Mouse (Mus musculus) lung, adult 2 months (tissue): ENCODE measurements around the gene Rtn4rl1. TPM values are rescaled to one million over a fixed set of nuclear protein-coding genes. Genes with fewer than 3 reads are reported as not detected.

Experiments
- DNase-seq: peaks from one replicate; pipeline ENCODE4 v3.0.0; 2022
- H3K4me1 ChIP-seq: fragments of 200-500 bp; 2 replicates; pipeline ENCODE4 v1.6.1; 2011; ENCODE audit warnings: low read length; ENCODE audit not compliant: control insufficient read depth, insufficient read depth
- H3K4me3 ChIP-seq: fragments of 200-500 bp; replicated peaks from 2 replicates; pipeline ENCODE3; 2011; ENCODE audit warnings: low read depth, mild to moderate bottlenecking, control low read depth, low read length; ENCODE audit errors: extremely low read depth
- CTCF ChIP-seq: fragments of 200-500 bp; IDR thresholded peaks from 2 replicates; pipeline ENCODE4 v1.5.1; 2011; ENCODE audit warnings: mild to moderate bottlenecking, low read length, control low read depth; ENCODE audit not compliant: insufficient read depth
- POLR2A ChIP-seq: fragments of 200-500 bp; IDR thresholded peaks from 2 replicates; pipeline ENCODE4 v1.6.1; 2011; ENCODE audit warnings: low read depth, mild to moderate bottlenecking, control low read depth, low read length, borderline replicate concordance; ENCODE audit errors: extremely low read depth
- WGBS: fragments of 180-500 bp; shearing (Covaris S2); methylation state at CpG from one replicate; pipeline ENCODE4 v1.1.7; 2018; 5-methylcytosine and 5-hydroxymethylcytosine counted together
- polyA plus RNA-seq: library from polyadenylated mRNA; depleted of rRNA; stranded (reverse); fragments of >200 nt; gene quantifications from 2 replicates; pipeline ENCODE4 v1.2.3, GENCODE M21; 2012; rRNA removed

The Rtn4rl1 gene
- polyA plus RNA-seq, 1 experiment: 11.6 TPM

- H3K4me1 ChIP-seq: peaks cover 2% of the 10 kb centered on the region; the same call in 1 of the 2 replicates
- no peak for DNase-seq
- 86% methylated on average over 10 of the region's 10 CpGs for WGBS
- no peak for TF ChIP-seq POLR2A
- TF ChIP-seq CTCF: no peak
- no peak overlapping the region for H3K4me3 ChIP-seq
Measured at GRCm38 (mm10) chr11:75299786-75300185, 106.2 kb downstream of the Rtn4rl1 start.

GRCm38 (mm10) chr11:75300954-75301353 lies 107.4 kb downstream of the Rtn4rl1 start:
- Histone ChIP-seq H3K4me3 (no peak overlapping the region), H3K4me1 (peaks cover 2% of the 10 kb centered on the region; the same call in 1 of the 2 replicates)
- no peak for DNase-seq
- WGBS: 74% methylated on average over 9 of the region's 9 CpGs
- TF ChIP-seq POLR2A (no peak), CTCF (no peak)

- H3K4me3 ChIP-seq: no peak overlapping the region
- H3K4me1 ChIP-seq: no peaks in the 10 kb centered on the region
- DNase-seq: no peak
- WGBS: 89% methylated on average over 9 of the region's 9 CpGs
- TF ChIP-seq POLR2A: no peak
- TF ChIP-seq CTCF: no peak
Measured at GRCm38 (mm10) chr11:75304797-75305196, 111.2 kb downstream of the Rtn4rl1 start.

GRCm38 (mm10) chr11:75308650-75309049 lies 115.1 kb downstream of the Rtn4rl1 start:
- H3K4me1 ChIP-seq: no peaks in the 10 kb centered on the region
- 80% methylated on average over 4 of the region's 4 CpGs for WGBS
- TF ChIP-seq CTCF: no peak
- TF ChIP-seq POLR2A: no peak
- no peak overlapping the region for H3K4me3 ChIP-seq
- no peak for DNase-seq

- H3K4me1 ChIP-seq: no peaks in the 10 kb centered on the region
- DNase-seq: no peak
- TF ChIP-seq POLR2A: no peak
- TF ChIP-seq CTCF: no peak
- 94% methylated on average over 8 of the region's 8 CpGs for WGBS
- no peak overlapping the region for H3K4me3 ChIP-seq
Measured at GRCm38 (mm10) chr11:75310813-75311212, 117.2 kb downstream of the Rtn4rl1 start.

- TF ChIP-seq CTCF (no peak), POLR2A (no peak)
- H3K4me3 ChIP-seq: no peak overlapping the region
- no peaks in the 10 kb centered on the region for H3K4me1 ChIP-seq
- no peak for DNase-seq
- 84% methylated on average over 6 of the region's 6 CpGs for WGBS
Measured at GRCm38 (mm10) chr11:75311751-75312150, 118.2 kb downstream of the Rtn4rl1 start.

GRCm38 (mm10) chr11:75313834-75314233 lies 120.3 kb downstream of the Rtn4rl1 start:
- DNase-seq: no peak
- WGBS: 77% methylated on average over 8 of the region's 8 CpGs
- no peak overlapping the region for H3K4me3 ChIP-seq
- TF ChIP-seq CTCF (no peak), POLR2A (no peak)
- H3K4me1 ChIP-seq: no peaks in the 10 kb centered on the region

Other genes starting within 250 kb of the Rtn4rl1 start
- gene Hic1, start 24.3 kb upstream of the Rtn4rl1 start, polyA plus RNA-seq: 21.4 and 33.8 TPM in 2 replicates
- 15.3 and 21.1 TPM in 2 replicates for gene Ovca2, start 14.9 kb upstream of the Rtn4rl1 start, polyA plus RNA-seq
- gene Dph1, start 2.5 kb upstream of the Rtn4rl1 start, polyA plus RNA-seq: 21.0 and 25.7 TPM in 2 replicates
- 15.9 and 17.1 TPM in 2 replicates for gene Rpa1, start 154.5 kb downstream of the Rtn4rl1 start, polyA plus RNA-seq
- 3.6 and 5.2 TPM in 2 replicates for gene Smyd4, start 154.7 kb downstream of the Rtn4rl1 start, polyA plus RNA-seq
- gene Serpinf1, start 228.9 kb downstream of the Rtn4rl1 start, polyA plus RNA-seq: 96.0 and 110 TPM in 2 replicates
- gene Serpinf2, start 245.8 kb downstream of the Rtn4rl1 start, polyA plus RNA-seq: 0.60 and 0.82 TPM in 2 replicates